18 mouse cellular contexts compared by ENCODE assay signal in genomic region chr8:70931731-70932130, GRCm38 (mm10). TPM values are rescaled to one million over a fixed set of nuclear protein-coding genes. Genes with fewer than 3 reads are reported as not detected.
"Had no signal": no experiment of that assay in that cellular context is flagged by ENCODE, and none has a peak within 500 bp of the region (broad histone marks: within the 10 kb centered on the region; RNA-seq: fewer than 3 reads in every experiment).

No protein-coding gene starts in this region.

- DNase-seq: lung, adult 2 months; lung, postnatal 14 days; lung, postnatal 36 days; right cerebral cortex, postnatal 14 days; thymus, adult 2 months; thymus, postnatal 25 days had no signal

- H3K9me3 ChIP-seq: lung, embryonic 15.5 days; megakaryocyte, embryonic 14.5 days; midbrain, embryonic 13.5 days; midbrain, embryonic 15.5 days; neural tube, embryonic 12.5 days; stomach, embryonic 15.5 days had no signal

- H3K9ac ChIP-seq: lung, embryonic 15.5 days; midbrain, embryonic 13.5 days; midbrain, embryonic 15.5 days; neural tube, embryonic 12.5 days; stomach, embryonic 15.5 days had no signal

- H3K36me3 ChIP-seq: lung, embryonic 15.5 days; stomach, embryonic 15.5 days had no signal

- H3K4me2 ChIP-seq: lung, embryonic 15.5 days; midbrain, embryonic 11.5 days; midbrain, embryonic 13.5 days; midbrain, embryonic 15.5 days; neural tube, embryonic 12.5 days; stomach, embryonic 15.5 days had no signal

- H3K4me3 ChIP-seq: lung, embryonic 15.5 days; megakaryocyte, embryonic 14.5 days; midbrain, embryonic 13.5 days; midbrain, embryonic 15.5 days; neural tube, embryonic 12.5 days; stomach, embryonic 15.5 days had no signal

- H3K27me3 ChIP-seq: lung, embryonic 15.5 days; midbrain, embryonic 13.5 days; midbrain, embryonic 15.5 days; neural tube, embryonic 12.5 days; stomach, embryonic 15.5 days had no signal

- ATAC-seq: lung, postnatal 0 days; midbrain, embryonic 13.5 days; midbrain, embryonic 15.5 days had no signal

- H3K4me1 ChIP-seq: lung, embryonic 15.5 days; megakaryocyte, embryonic 14.5 days; midbrain, embryonic 13.5 days; midbrain, embryonic 15.5 days; neural tube, embryonic 12.5 days; stomach, embryonic 15.5 days had no signal

- H3K27ac ChIP-seq: lung, embryonic 15.5 days; macrophage; midbrain, embryonic 13.5 days; midbrain, embryonic 15.5 days; neural tube, embryonic 12.5 days; stomach, embryonic 15.5 days; stomach, postnatal 0 days had no signal

RNA-seq across cellular contexts. Expression of gene Slc5a5, which starts 39.2 kb away (rescaled TPM):
- total RNA-seq: monocyte, adult 5-6 weeks; neutrophil, adult 5-6 weeks had no signal
- polyA plus RNA-seq: macrophage had no signal
